Mouse (Mus musculus) erythroblast, embryonic 14.5 days (primary cell): Measurements from ENCODE around the gene Acvrl1.

ENCODE experiments used
- GATA1 ChIP-seq: IDR thresholded peaks from 2 replicates; pipeline ENCODE4 v1.6.1; 2012; ENCODE audit warnings: low read length, inconsistent platforms, mixed read lengths
- TAL1 ChIP-seq: IDR thresholded peaks from 3 replicates; pipeline ENCODE4 v1.6.1; 2012; ENCODE audit warnings: low read length, inconsistent platforms, mixed read lengths

DNA sequence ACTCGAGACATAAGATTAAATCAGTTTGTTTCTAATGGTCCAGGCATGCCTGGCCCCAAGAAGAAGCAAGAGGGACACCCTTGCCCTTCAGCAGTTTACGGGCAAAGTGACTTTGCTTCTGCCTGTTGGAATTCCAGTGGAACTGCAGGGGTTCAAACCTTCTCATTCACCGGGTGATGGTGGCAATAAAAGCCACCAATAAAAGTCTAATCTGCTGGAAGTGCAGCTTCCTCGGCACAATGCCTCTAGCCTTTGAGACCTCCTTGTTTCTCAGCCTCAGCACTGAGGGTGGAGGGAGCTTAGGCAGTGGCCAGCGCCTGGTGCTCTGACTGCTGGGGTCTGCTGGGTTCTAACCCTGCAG, 52.8 kb downstream of the Acvrl1 start:
- TF ChIP-seq GATA1 (no peak), TAL1 (no peak)
